In genomic region chr8:91538109-91538508, GRCm38 (mm10) we compare ENCODE assay signal across 25 mouse cellular contexts.
DNase-seq lines count a peak whose midpoint lies in the region; ATAC-seq and TF ChIP-seq lines count a peak whose summit lies in the region.
"Had no signal": no experiment of that assay in that cellular context is flagged by ENCODE, and none has a peak within 500 bp of the region (broad histone marks: within the 10 kb centered on the region; RNA-seq: fewer than 3 reads in every experiment).

No protein-coding gene starts in this region.

- H3K4me2 ChIP-seq in hindbrain, embryonic 12.5 days (replicated peaks): no peak overlapping the region
- H3K4me2 ChIP-seq in hindbrain, embryonic 16.5 days (ENCODE audit: low read length): no peak overlapping the region
- H3K4me2 ChIP-seq in liver, embryonic 13.5 days: no peak overlapping the region
- no peak overlapping the region for H3K4me2 ChIP-seq in liver, postnatal 0 days (ENCODE audit: low read depth, low read length)
- no peak overlapping the region for H3K4me2 ChIP-seq in kidney, postnatal 0 days (ENCODE audit: low read length)
- no peak overlapping the region for H3K4me2 ChIP-seq in forebrain, embryonic 14.5 days (ENCODE audit: low read length)
- H3K4me2 ChIP-seq in forebrain, embryonic 16.5 days (ENCODE audit: low read length): no peak overlapping the region
- H3K4me2 ChIP-seq: forebrain, embryonic 13.5 days; midbrain, embryonic 15.5 days; stomach, embryonic 15.5 days had no signal

- H3K36me3 ChIP-seq in hindbrain, embryonic 12.5 days: no peaks in the 10 kb centered on the region
- H3K36me3 ChIP-seq in hindbrain, embryonic 16.5 days (ENCODE audit: control insufficient read depth, insufficient read depth, low read length): no peaks in the 10 kb centered on the region
- H3K36me3 ChIP-seq in liver, embryonic 13.5 days: no peaks in the 10 kb centered on the region
- no peaks in the 10 kb centered on the region for H3K36me3 ChIP-seq in liver, postnatal 0 days (replicated peaks; ENCODE audit: insufficient read depth, low read length)
- no peaks in the 10 kb centered on the region for H3K36me3 ChIP-seq in kidney, postnatal 0 days (ENCODE audit: insufficient read depth, low read length)
- H3K36me3 ChIP-seq in forebrain, embryonic 14.5 days (ENCODE audit: control insufficient read depth, insufficient read depth, low read length): no peaks in the 10 kb centered on the region
- no peaks in the 10 kb centered on the region for H3K36me3 ChIP-seq in forebrain, embryonic 16.5 days (ENCODE audit: control insufficient read depth, insufficient read depth)
- H3K36me3 ChIP-seq: midbrain, embryonic 15.5 days; stomach, embryonic 15.5 days had no signal

- no peaks in the 10 kb centered on the region; the same call in 1 of the 2 replicates for H3K27me3 ChIP-seq in hindbrain, embryonic 12.5 days
- no peaks in the 10 kb centered on the region; the same call in 1 of the 2 replicates for H3K27me3 ChIP-seq in hindbrain, embryonic 16.5 days (replicated peaks; ENCODE audit: control insufficient read depth, insufficient read depth, low read length)
- no peaks in the 10 kb centered on the region for H3K27me3 ChIP-seq in liver, embryonic 13.5 days
- H3K27me3 ChIP-seq in liver, postnatal 0 days (ENCODE audit: insufficient read depth, low read length): no peaks in the 10 kb centered on the region
- H3K27me3 ChIP-seq in kidney, postnatal 0 days (ENCODE audit: insufficient read depth, low read length): no peaks in the 10 kb centered on the region
- 0 out of 2 replicates have a peak, but pooled peaks cover 2% of the 10 kb centered on the region for H3K27me3 ChIP-seq in forebrain, embryonic 14.5 days (replicated peaks; ENCODE audit: control insufficient read depth, insufficient read depth, low read length)
- no peaks in the 10 kb centered on the region for H3K27me3 ChIP-seq in forebrain, embryonic 16.5 days (replicated peaks; ENCODE audit: control insufficient read depth, insufficient read depth, low read length)
- H3K27me3 ChIP-seq: CH12.LX; midbrain, embryonic 15.5 days; stomach, embryonic 15.5 days had no signal

- H3K27ac ChIP-seq in hindbrain, embryonic 12.5 days: 0 out of 2 replicates have a peak overlapping the region, but pooled peaks have one; percentile 12
- H3K27ac ChIP-seq in hindbrain, embryonic 16.5 days (ENCODE audit: low read depth, low read length): no peak overlapping the region
- no peak overlapping the region for H3K27ac ChIP-seq in liver, embryonic 13.5 days
- no peak overlapping the region for H3K27ac ChIP-seq in liver, postnatal 0 days (ENCODE audit: low read depth)
- H3K27ac ChIP-seq in kidney, postnatal 0 days: no peak overlapping the region
- H3K27ac ChIP-seq in forebrain, embryonic 14.5 days (ENCODE audit: low read depth, low read length): no peak overlapping the region
- no peak overlapping the region for H3K27ac ChIP-seq in forebrain, embryonic 16.5 days (ENCODE audit: low read length)
- H3K27ac ChIP-seq: forebrain, embryonic 13.5 days; heart, embryonic 10.5 days; layer of hippocampus, adult 2 months; midbrain, embryonic 15.5 days; stomach, embryonic 15.5 days had no signal

- no peaks in the 10 kb centered on the region for H3K9me3 ChIP-seq in hindbrain, embryonic 12.5 days (replicated peaks)
- H3K9me3 ChIP-seq in hindbrain, embryonic 16.5 days (ENCODE audit: control insufficient read depth, low read length): no peaks in the 10 kb centered on the region
- no peaks in the 10 kb centered on the region for H3K9me3 ChIP-seq in liver, embryonic 13.5 days (replicated peaks)
- H3K9me3 ChIP-seq in liver, postnatal 0 days (ENCODE audit: low read length): no peaks in the 10 kb centered on the region
- no peaks in the 10 kb centered on the region for H3K9me3 ChIP-seq in kidney, postnatal 0 days (replicated peaks; ENCODE audit: low read length)
- no peaks in the 10 kb centered on the region for H3K9me3 ChIP-seq in forebrain, embryonic 14.5 days (replicated peaks; ENCODE audit: control insufficient read depth, low read length)
- no peaks in the 10 kb centered on the region for H3K9me3 ChIP-seq in forebrain, embryonic 16.5 days (ENCODE audit: control insufficient read depth, low read length)
- H3K9me3 ChIP-seq: forebrain, embryonic 13.5 days; heart, embryonic 10.5 days; hindbrain, embryonic 10.5 days; midbrain, embryonic 15.5 days; stomach, embryonic 15.5 days had no signal

- no peak for TF ChIP-seq CTCF in liver, postnatal 0 days (IDR thresholded peaks at IDR 0.05; ENCODE audit: low read depth)
- no peak for TF ChIP-seq CTCF in kidney, postnatal 0 days (IDR thresholded peaks at IDR 0.05; ENCODE audit: low read depth)

- DNase-seq in liver, embryonic 13.5 days: no peak
- DNase-seq in liver, postnatal 0 days: no peak
- DNase-seq in A20 (ENCODE audit: low read depth, low spot score): peak; percentile 34
- no peak for DNase-seq in kidney, postnatal 0 days (ENCODE audit: low spot score)
- no peak for DNase-seq in forebrain, embryonic 14.5 days (ENCODE audit: low spot score)
- DNase-seq: adrenal gland, postnatal 25 days; cerebellum, adult 11-12 months; cerebellum, postnatal 36 days; gastrocnemius, postnatal 36 days; layer of hippocampus, postnatal 36 days; lung, postnatal 14 days; thymus, adult 18-20 months; thymus, postnatal 4 days had no signal

- ATAC-seq in hindbrain, embryonic 12.5 days (ENCODE audit: low FRiP score): no peak
- ATAC-seq in hindbrain, embryonic 16.5 days: no peak
- ATAC-seq in liver, embryonic 13.5 days (ENCODE audit: low read depth): 0 out of 2 replicates have a peak, but pooled peaks have one; percentile 16
- no peak for ATAC-seq in liver, postnatal 0 days
- ATAC-seq in kidney, postnatal 0 days (replicated peaks; ENCODE audit: low FRiP score, low read depth): peak; percentile 54; the same call in 1 of the 2 replicates
- no peak for ATAC-seq in forebrain, embryonic 14.5 days
- ATAC-seq in forebrain, embryonic 16.5 days: no peak
- ATAC-seq: forebrain, embryonic 13.5 days; midbrain, embryonic 15.5 days had no signal

- TF ChIP-seq EP300 in liver, postnatal 0 days (IDR thresholded peaks at IDR 0.05; ENCODE audit: low read depth): no peak

- peaks cover 38% of the 10 kb centered on the region for H3K4me1 ChIP-seq in hindbrain, embryonic 12.5 days
- peaks cover under 1% of the 10 kb centered on the region for H3K4me1 ChIP-seq in hindbrain, embryonic 16.5 days (ENCODE audit: control insufficient read depth, insufficient read depth, low read depth, low read length)
- H3K4me1 ChIP-seq in liver, embryonic 13.5 days (replicated peaks): peaks cover 50% of the 10 kb centered on the region
- H3K4me1 ChIP-seq in liver, postnatal 0 days (ENCODE audit: insufficient read depth): peaks cover 5% of the 10 kb centered on the region
- H3K4me1 ChIP-seq in kidney, postnatal 0 days (replicated peaks; ENCODE audit: insufficient read depth, low read length): no peaks in the 10 kb centered on the region; the same call in 1 of the 2 replicates
- peaks cover 9% of the 10 kb centered on the region; the same call in 1 of the 2 replicates for H3K4me1 ChIP-seq in forebrain, embryonic 14.5 days (ENCODE audit: control insufficient read depth, insufficient read depth, low read length)
- H3K4me1 ChIP-seq in forebrain, embryonic 16.5 days (replicated peaks; ENCODE audit: control insufficient read depth, insufficient read depth, low read length): peaks cover 9% of the 10 kb centered on the region; the same call in 1 of the 2 replicates
- H3K4me1 ChIP-seq: stomach, embryonic 15.5 days had no signal

- H3K9ac ChIP-seq in hindbrain, embryonic 12.5 days: no peak overlapping the region
- H3K9ac ChIP-seq in hindbrain, embryonic 16.5 days (ENCODE audit: low read depth, low read length): no peak overlapping the region
- no peak overlapping the region for H3K9ac ChIP-seq in liver, embryonic 13.5 days
- H3K9ac ChIP-seq in liver, postnatal 0 days (replicated peaks): no peak overlapping the region
- no peak overlapping the region for H3K9ac ChIP-seq in kidney, postnatal 0 days (ENCODE audit: low read depth, low read length)
- H3K9ac ChIP-seq in forebrain, embryonic 14.5 days (ENCODE audit: low read length): no peak overlapping the region
- H3K9ac ChIP-seq in forebrain, embryonic 16.5 days (replicated peaks; ENCODE audit: low read depth, low read length): no peak overlapping the region
- H3K9ac ChIP-seq: forebrain, embryonic 13.5 days; midbrain, embryonic 15.5 days; stomach, embryonic 15.5 days had no signal

- 77% methylated on average over 9 of the region's 9 CpGs for WGBS in hindbrain, embryonic 12.5 days
- WGBS in hindbrain, embryonic 16.5 days: 63% methylated on average over 8 of the region's 9 CpGs
- 42% methylated on average over 9 of the region's 9 CpGs for WGBS in liver, embryonic 13.5 days (ENCODE audit: insufficient replicate concordance)
- WGBS in liver, postnatal 0 days (ENCODE audit: insufficient replicate concordance): 43% methylated on average over 9 of the region's 9 CpGs
- 61% methylated on average over 9 of the region's 9 CpGs for WGBS in kidney, postnatal 0 days
- 77% methylated on average over 9 of the region's 9 CpGs for whole genome bisulfite sequencing in forebrain, embryonic 14.5 days
- 74% methylated on average over 9 of the region's 9 CpGs for WGBS in forebrain, embryonic 16.5 days

- no peak overlapping the region for H3K4me3 ChIP-seq in hindbrain, embryonic 12.5 days
- no peak overlapping the region for H3K4me3 ChIP-seq in hindbrain, embryonic 16.5 days (ENCODE audit: low read length)
- no peak overlapping the region for H3K4me3 ChIP-seq in liver, embryonic 13.5 days (replicated peaks)
- no peak overlapping the region for H3K4me3 ChIP-seq in liver, postnatal 0 days (ENCODE audit: low read depth, low read length)
- H3K4me3 ChIP-seq in kidney, postnatal 0 days (replicated peaks; ENCODE audit: low read depth, low read length): no peak overlapping the region
- H3K4me3 ChIP-seq in forebrain, embryonic 14.5 days (ENCODE audit: low read depth, low read length): no peak overlapping the region
- no peak overlapping the region for H3K4me3 ChIP-seq in forebrain, embryonic 16.5 days (replicated peaks; ENCODE audit: low read length)
- H3K4me3 ChIP-seq: erythroblast, embryonic 14.5 days; forebrain, embryonic 13.5 days; heart, embryonic 10.5 days; hindbrain, embryonic 10.5 days; layer of hippocampus, adult 2 months; midbrain, embryonic 15.5 days; myocyte; stomach, embryonic 15.5 days had no signal

Comparison
In these comparisons a context has a peak if more than half of its experiments do, and no peak if none do; other contexts are left out.
1. ATAC-seq: peak in liver, embryonic 13.5 days (single experiment) and kidney, postnatal 0 days (single experiment); none in hindbrain, embryonic 12.5 days (single experiment), hindbrain, embryonic 16.5 days (single experiment), liver, postnatal 0 days (single experiment), forebrain, embryonic 14.5 days (single experiment) and forebrain, embryonic 16.5 days (single experiment).